Mouse (Mus musculus): ENCODE results near the gene Ptprk. TPM values are rescaled to one million over a fixed set of nuclear protein-coding genes. Genes with fewer than 3 reads are reported as not detected.

Ptprk gene
- polyA plus RNA-seq (2014; fragmentation: Illumina TruSeq; extraction: RNeasy Lipid Tissue Mini Kit (QIAGEN cat#74804); ENCODE audit: low read depth, low replicate concordance): 9.7 TPM

DNA sequence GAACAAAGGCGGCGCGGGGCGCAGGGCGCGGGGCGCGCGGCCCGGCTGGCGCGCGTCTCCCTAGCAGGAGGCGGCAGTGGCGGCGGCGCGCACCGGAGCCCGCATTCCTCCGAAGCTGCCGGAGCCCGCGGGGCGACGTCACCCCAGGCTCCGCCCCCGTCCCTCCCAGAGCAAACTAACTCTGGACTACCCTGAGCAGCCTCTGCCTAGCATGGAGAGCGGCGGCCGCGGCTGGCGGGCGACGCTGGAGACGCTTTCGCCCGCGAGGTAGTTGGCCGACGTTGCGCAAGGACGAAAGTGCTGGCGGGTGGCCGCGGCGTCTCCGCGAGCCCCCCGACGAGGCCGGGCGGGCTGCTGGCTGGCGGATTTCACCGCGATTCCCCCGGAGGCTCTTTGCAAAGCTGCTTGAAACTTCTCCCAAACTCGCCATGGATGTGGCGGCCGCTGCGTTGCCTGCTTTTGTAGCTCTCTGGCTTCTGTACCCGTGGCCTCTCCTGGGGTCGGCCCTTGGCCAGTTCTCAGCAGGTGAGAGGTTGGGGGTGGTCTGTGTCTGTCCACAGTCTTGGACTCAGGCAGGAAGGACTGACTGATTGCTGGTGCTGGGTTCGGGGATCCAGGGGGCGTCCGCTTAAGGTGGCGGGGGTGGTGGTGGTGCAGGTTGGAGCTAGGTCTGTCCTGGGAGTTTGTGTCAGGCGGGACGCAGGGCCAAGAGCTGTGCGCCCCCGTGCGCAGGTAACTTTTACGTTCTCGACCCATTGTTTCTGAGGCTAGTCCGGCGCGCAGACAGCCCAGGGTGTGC lies at the start of gene Ptprk:
Gene Ptprk, plus strand, starts transcription at position 168 of the 799 bp plus-strand sequence.

